Mouse (Mus musculus): Measurements from ENCODE around the gene Wee2. TPM values are rescaled to one million over a fixed set of nuclear protein-coding genes. Genes with fewer than 3 reads are reported as not detected.

Gene Wee2
- polyA plus RNA-seq, 1 experiment: not detected

GRCm38 (mm10) chr6:40479705-40480104 is 40.8 kb downstream of the Wee2 start:
- no peak for TF ChIP-seq MAX (IDR thresholded peaks at IDR 0.05)
- TF ChIP-seq CEBPB (IDR thresholded peaks at IDR 0.05; ENCODE audit: low read depth): no peak
- TF ChIP-seq FOSL1 (IDR thresholded peaks at IDR 0.05; ENCODE audit: insufficient read depth, low read length, poor library complexity, severe bottlenecking): no peak
- no peak for TF ChIP-seq USF1 (IDR thresholded peaks at IDR 0.05; ENCODE audit: low read depth)
- TF ChIP-seq CTCF (IDR thresholded peaks at IDR 0.05; ENCODE audit: control insufficient read depth, insufficient read depth, insufficient read length): no peak
- no peak for TF ChIP-seq MYOD1 (IDR thresholded peaks at IDR 0.05; ENCODE audit: control insufficient read depth, insufficient read length, low read depth)
- TF ChIP-seq MYOG (IDR thresholded peaks at IDR 0.05; ENCODE audit: control insufficient read depth, extremely low read depth, insufficient read length): no peak
- H3K79me2 ChIP-seq (ENCODE audit: control insufficient read depth, insufficient read depth): no peaks in the 10 kb centered on the region
- H3K4me3 ChIP-seq (ENCODE audit: insufficient read depth, poor library complexity, severe bottlenecking): no peak overlapping the region
- no peaks in the 10 kb centered on the region for H3K27me3 ChIP-seq (ENCODE audit: control insufficient read depth, insufficient read depth, insufficient read length)
- H3K36me3 ChIP-seq (ENCODE audit: control insufficient read depth, insufficient read depth): peaks cover 88% of the 10 kb centered on the region
- no peak overlapping the region for H3ac ChIP-seq (ENCODE audit: control insufficient read depth, insufficient read length, low read depth)
- no peaks in the 10 kb centered on the region for H3K79me3 ChIP-seq (ENCODE audit: low read depth)

GRCm38 (mm10) chr6:40482318-40482717 is 43.4 kb downstream of the Wee2 start:
- no peaks in the 10 kb centered on the region for H3K27me3 ChIP-seq (ENCODE audit: control insufficient read depth, insufficient read depth, insufficient read length)
- H3K79me3 ChIP-seq (ENCODE audit: low read depth): no peaks in the 10 kb centered on the region
- H3K79me2 ChIP-seq (ENCODE audit: control insufficient read depth, insufficient read depth): no peaks in the 10 kb centered on the region
- TF ChIP-seq FOSL1 (IDR thresholded peaks at IDR 0.05; ENCODE audit: insufficient read depth, low read length, poor library complexity, severe bottlenecking): no peak
- TF ChIP-seq USF1 (IDR thresholded peaks at IDR 0.05; ENCODE audit: low read depth): no peak
- TF ChIP-seq MAX (IDR thresholded peaks at IDR 0.05): no peak
- no peak for TF ChIP-seq CTCF (IDR thresholded peaks at IDR 0.05; ENCODE audit: control insufficient read depth, insufficient read depth, insufficient read length)
- TF ChIP-seq CEBPB (IDR thresholded peaks at IDR 0.05; ENCODE audit: low read depth): no peak
- TF ChIP-seq MYOG (IDR thresholded peaks at IDR 0.05; ENCODE audit: control insufficient read depth, extremely low read depth, insufficient read length): no peak
- no peak for TF ChIP-seq MYOD1 (IDR thresholded peaks at IDR 0.05; ENCODE audit: control insufficient read depth, insufficient read length, low read depth)
- no peak overlapping the region for H3K4me3 ChIP-seq (ENCODE audit: insufficient read depth, poor library complexity, severe bottlenecking)
- H3ac ChIP-seq (ENCODE audit: control insufficient read depth, insufficient read length, low read depth): no peak overlapping the region
- H3K36me3 ChIP-seq (ENCODE audit: control insufficient read depth, insufficient read depth): peaks cover 80% of the 10 kb centered on the region

GRCm38 (mm10) chr6:40490933-40491332 is 52.0 kb downstream of the Wee2 start, which contains the start of gene Tas2r137:
Gene Tas2r137 (plus strand): TSS chr6:40491233.
- Histone ChIP-seq H3K27me3 (ENCODE audit: control insufficient read depth, insufficient read depth, insufficient read length) (no peaks in the 10 kb centered on the region), H3K79me2 (ENCODE audit: control insufficient read depth, insufficient read depth) (no peaks in the 10 kb centered on the region), H3K36me3 (ENCODE audit: control insufficient read depth, insufficient read depth) (peaks cover 3% of the 10 kb centered on the region), H3ac (ENCODE audit: control insufficient read depth, insufficient read length, low read depth) (no peak within 1 kb of the TSS), H3K79me3 (ENCODE audit: low read depth) (no peaks in the 10 kb centered on the region), H3K4me3 (ENCODE audit: insufficient read depth, poor library complexity, severe bottlenecking) (no peak within 1 kb of the TSS)
- no peak for TF ChIP-seq FOSL1 (IDR thresholded peaks at IDR 0.05; ENCODE audit: insufficient read depth, low read length, poor library complexity, severe bottlenecking)
- TF ChIP-seq CEBPB (IDR thresholded peaks at IDR 0.05; ENCODE audit: low read depth): no peak
- no peak for TF ChIP-seq CTCF (IDR thresholded peaks at IDR 0.05; ENCODE audit: control insufficient read depth, insufficient read depth, insufficient read length)
- no peak for TF ChIP-seq MYOG (IDR thresholded peaks at IDR 0.05; ENCODE audit: control insufficient read depth, extremely low read depth, insufficient read length)
- TF ChIP-seq MYOD1 (IDR thresholded peaks at IDR 0.05; ENCODE audit: control insufficient read depth, insufficient read length, low read depth): no peak
- no peak for TF ChIP-seq MAX (IDR thresholded peaks at IDR 0.05)
- TF ChIP-seq USF1 (IDR thresholded peaks at IDR 0.05; ENCODE audit: low read depth): no peak

GRCm38 (mm10) chr6:40493229-40493628 is 54.3 kb downstream of the Wee2 start, which contains the start of gene Tas2r108:
Gene Tas2r108 (plus strand): TSS chr6:40493529.
- Histone ChIP-seq H3K4me3 (ENCODE audit: insufficient read depth, poor library complexity, severe bottlenecking) (no peak within 1 kb of the TSS), H3K27me3 (ENCODE audit: control insufficient read depth, insufficient read depth, insufficient read length) (no peaks in the 10 kb centered on the region), H3K36me3 (ENCODE audit: control insufficient read depth, insufficient read depth) (no peaks in the 10 kb centered on the region), H3K79me2 (ENCODE audit: control insufficient read depth, insufficient read depth) (no peaks in the 10 kb centered on the region), H3ac (ENCODE audit: control insufficient read depth, insufficient read length, low read depth) (no peak within 1 kb of the TSS), H3K79me3 (ENCODE audit: low read depth) (no peaks in the 10 kb centered on the region)
- TF ChIP-seq USF1 (IDR thresholded peaks at IDR 0.05; ENCODE audit: low read depth): no peak
- TF ChIP-seq MYOG (IDR thresholded peaks at IDR 0.05; ENCODE audit: control insufficient read depth, extremely low read depth, insufficient read length): no peak
- TF ChIP-seq MYOD1 (IDR thresholded peaks at IDR 0.05; ENCODE audit: control insufficient read depth, insufficient read length, low read depth): no peak
- TF ChIP-seq FOSL1 (IDR thresholded peaks at IDR 0.05; ENCODE audit: insufficient read depth, low read length, poor library complexity, severe bottlenecking): no peak
- TF ChIP-seq CTCF (IDR thresholded peaks at IDR 0.05; ENCODE audit: control insufficient read depth, insufficient read depth, insufficient read length): no peak
- no peak for TF ChIP-seq MAX (IDR thresholded peaks at IDR 0.05)
- no peak for TF ChIP-seq CEBPB (IDR thresholded peaks at IDR 0.05; ENCODE audit: low read depth)

Other genes with a start within 250 kb of the Wee2 start
- gene Agk, start 113.9 kb upstream of the Wee2 start, polyA plus RNA-seq (2012; fragmentation: generic; extraction: Trizol): 11.0 TPM
- 0.82 TPM for gene E330009J07Rik, start 3.0 kb upstream of the Wee2 start, polyA plus RNA-seq (2012; fragmentation: generic; extraction: Trizol)
- 40.5 TPM for gene Ssbp1, start 32.3 kb downstream of the Wee2 start, polyA plus RNA-seq (2012; fragmentation: generic; extraction: Trizol)
- not detected for gene Tas2r137, start 52.1 kb downstream of the Wee2 start, polyA plus RNA-seq (2012; fragmentation: generic; extraction: Trizol)
- not detected for gene Tas2r108, start 54.4 kb downstream of the Wee2 start, polyA plus RNA-seq (2012; fragmentation: generic; extraction: Trizol)
- not detected for gene Prss37, start 80.4 kb downstream of the Wee2 start, polyA plus RNA-seq (2012; fragmentation: generic; extraction: Trizol)
- gene Olfr461, start 116.0 kb downstream of the Wee2 start, polyA plus RNA-seq (2012; fragmentation: generic; extraction: Trizol): not detected
- gene Olfr460, start 130.4 kb downstream of the Wee2 start, polyA plus RNA-seq (2012; fragmentation: generic; extraction: Trizol): not detected
- gene Clec5a, start 146.7 kb downstream of the Wee2 start, polyA plus RNA-seq (2012; fragmentation: generic; extraction: Trizol): not detected
- gene Tas2r138, start 174.2 kb downstream of the Wee2 start, polyA plus RNA-seq (2012; fragmentation: generic; extraction: Trizol): not detected
- gene Mgam, start 189.7 kb downstream of the Wee2 start, polyA plus RNA-seq (2012; fragmentation: generic; extraction: Trizol): 0.54 TPM